Mouse (Mus musculus): ENCODE data around the gene Nars2. TPM values are rescaled to one million over a fixed set of nuclear protein-coding genes. Genes with fewer than 3 reads are reported as not detected.

Gene Nars2
- total RNA-seq, 2 experiments from 2014 or later, result 10.7 to 11.9 TPM

DNA sequence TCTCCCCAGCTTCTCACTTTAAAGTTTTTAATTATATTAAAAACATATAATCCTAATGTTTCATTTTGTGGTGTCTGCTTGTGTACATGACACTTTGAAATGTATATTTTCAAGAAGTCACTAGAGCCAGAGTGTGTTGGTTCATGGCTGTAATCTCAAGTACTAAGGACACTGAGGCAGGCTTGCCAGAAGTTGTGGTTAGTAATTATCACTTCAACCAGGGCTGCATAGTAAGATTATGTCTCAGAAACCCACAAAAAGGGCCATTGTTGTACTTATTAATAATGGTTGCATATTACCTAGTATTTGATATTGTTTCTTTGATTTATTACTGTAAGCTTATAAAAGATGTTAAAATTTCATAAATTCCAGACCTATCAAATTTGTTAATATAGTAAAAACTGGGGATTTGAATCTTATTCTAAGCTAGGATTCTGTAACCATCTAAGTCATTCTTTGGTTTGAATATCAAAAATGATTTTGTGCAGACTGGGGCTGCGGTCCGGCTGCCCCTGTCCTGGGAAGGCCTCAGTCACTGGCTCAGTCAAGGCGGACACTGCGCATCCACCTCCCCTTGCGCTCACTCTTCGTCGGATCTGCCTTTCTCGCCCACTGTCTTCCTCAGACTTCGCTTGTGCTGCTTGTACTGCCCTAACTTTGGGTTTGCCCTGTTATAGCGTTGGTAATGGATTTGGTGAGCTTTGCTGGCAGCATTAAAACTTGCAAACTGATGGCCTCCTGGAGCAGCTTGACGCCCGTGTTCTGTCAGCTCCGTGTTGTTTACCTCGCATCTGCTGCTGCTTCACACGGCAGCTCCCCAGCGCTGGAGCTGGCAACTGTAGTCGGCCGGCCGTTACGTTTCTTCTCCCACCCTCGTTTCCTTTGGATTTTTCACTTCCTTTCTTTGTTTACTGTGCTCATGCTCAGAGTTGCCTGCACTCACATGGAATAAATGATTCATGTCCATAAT lies 20.0 kb downstream of the Nars2 start:
- no peak for DNase-seq

DNA sequence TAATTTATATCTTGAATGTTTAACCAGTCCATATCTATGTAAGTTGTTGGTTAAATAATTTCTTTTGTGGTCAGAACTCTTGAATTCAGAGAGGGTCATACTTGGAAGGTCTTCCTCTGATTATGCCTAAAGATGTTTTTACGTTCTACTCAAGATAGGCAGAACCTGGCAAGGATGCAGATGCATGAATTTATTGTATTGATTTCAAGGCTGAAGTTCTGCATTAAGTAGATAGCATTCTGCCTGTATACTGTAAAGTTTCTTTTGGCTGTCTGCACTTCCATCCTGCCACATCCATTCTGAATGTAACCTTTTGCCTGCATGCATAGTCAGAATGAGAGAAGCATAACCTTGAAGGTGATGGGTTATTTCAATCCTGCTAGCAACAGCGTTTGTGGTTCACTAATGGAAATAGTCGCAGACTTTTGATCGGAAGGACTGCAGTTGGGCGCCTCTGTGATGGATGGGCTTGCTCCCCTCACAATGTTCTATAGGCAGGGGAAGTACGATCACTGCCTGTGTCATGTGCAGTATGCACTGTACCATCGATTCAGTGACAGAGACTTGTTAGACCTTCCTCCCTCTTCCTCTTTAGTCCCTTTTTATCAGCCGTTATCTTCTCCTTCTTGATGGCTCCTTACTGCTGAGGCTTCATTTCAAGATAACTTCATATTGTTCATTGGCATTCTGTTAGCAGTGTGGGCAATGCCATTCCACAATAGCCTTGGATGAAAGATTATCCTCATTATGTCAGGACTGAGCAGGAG lies 21.0 kb downstream of the Nars2 start:
- no peak for DNase-seq

GRCm38 (mm10) chr7:96975914-96976313 lies 24.6 kb downstream of the Nars2 start:
- DNase-seq, result no peak

- DNase-seq, result no peak
These were observed 25.9 kb downstream of the Nars2 start for GRCm38 (mm10) chr7:96977209-96977608.

- DNase-seq, result no peak
These were observed 30.1 kb downstream of the Nars2 start for GRCm38 (mm10) chr7:96981366-96981765.

DNA sequence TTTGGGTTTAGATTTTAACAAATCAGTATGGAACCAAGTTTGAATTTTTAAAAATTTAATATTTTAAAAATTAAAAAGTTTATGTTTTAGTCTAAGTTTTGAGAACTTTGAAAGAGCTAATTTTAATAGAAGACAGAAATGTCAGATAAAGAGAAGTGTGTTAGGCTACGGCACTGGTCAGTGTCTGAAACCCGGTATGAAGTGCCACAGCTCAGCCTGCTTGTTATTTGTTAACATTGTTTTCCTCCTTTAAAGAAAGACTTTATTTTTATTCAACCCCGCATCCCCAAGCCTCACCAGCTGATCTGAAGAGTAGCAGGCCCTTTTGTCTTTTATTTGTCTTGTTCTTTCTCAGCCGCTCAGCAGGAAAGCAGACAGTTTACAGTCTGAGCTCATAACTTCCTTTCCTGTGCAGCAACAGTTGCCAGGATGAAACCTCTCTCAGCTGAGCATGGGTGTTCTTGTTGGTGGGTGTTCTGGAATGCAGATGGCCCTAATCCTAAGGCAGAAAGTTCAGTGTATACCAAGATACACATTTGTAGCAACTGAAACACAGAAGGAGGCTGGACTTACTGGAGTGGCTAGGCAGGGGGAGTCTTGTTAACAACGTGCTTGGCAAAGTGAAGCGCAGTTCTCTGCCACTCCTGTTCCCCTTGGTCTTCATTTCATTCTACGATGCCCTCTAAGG lies 32.5 kb downstream of the Nars2 start:
- DNase-seq, result no peak

- DNase-seq, result no peak
These were observed 34.5 kb downstream of the Nars2 start for GRCm38 (mm10) chr7:96985798-96986197.

DNA sequence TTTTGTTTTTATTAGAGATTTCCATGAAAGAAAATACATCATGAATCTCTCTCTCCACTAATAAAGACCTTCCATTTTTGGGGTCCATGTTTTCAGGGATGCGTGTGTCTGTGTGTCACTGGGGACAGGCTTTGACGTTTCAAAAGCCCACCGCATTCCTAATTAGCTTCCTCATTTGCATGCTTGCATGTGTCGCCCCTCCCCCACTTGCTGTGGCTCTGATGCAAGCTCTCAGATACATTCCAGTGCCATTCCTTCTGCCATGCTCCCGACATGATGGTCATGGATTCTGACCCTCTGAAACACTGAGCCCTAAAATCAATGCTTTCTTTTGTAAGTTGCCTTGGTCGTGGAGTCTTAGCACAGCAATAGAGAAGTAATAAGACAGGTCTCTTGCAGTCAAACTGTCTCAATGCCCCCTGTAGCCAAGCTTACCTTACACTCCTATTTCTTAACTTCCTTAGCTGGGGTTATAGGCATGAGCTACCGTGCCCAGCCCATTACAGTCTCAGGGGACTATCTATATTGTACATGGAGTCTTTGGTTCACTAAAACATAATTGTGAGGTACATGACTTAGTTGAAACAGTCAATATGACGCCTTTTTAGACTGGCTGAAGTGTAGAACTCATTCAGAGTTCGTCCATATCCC lies 35.6 kb downstream of the Nars2 start:
- DNase-seq, result no peak

DNA sequence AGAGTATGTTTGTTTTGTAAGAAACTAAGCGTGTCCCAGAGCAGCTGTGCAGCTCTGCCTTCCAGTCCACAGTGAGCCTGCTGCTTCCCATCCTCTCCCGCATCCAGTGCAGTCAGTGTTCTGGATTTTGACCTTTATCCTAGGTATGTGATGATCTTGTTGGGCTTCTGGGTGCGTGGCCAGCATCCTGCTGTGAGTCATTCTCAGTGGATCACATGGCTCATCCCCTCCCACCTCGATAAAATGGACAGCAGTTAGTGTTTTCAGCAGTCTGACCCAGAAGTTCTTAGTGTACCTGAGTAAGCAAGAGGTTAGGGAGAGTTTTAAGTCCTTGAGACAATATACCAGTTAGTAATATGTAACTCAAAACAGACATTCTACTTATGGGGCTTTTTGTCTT lies 36.4 kb downstream of the Nars2 start:
- no peak for DNase-seq

DNA sequence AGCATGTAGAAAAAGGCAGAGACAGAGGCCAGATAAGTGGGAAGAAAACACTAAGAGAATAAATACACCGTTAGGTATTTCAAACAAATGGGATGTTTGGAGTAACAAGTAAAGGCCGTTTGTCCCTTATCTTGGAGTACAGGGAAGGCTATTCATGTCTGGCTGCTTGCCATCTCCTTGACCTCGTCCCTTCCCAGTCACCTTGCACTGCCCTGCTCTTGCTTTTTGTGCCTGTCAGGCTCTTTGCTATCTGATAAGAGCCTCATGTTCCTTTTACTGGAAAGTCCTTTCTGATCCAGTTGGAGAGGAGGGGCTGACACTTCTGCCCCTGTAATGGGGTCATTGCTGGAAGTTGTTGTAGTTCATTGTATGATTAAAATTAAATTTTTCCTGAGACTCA lies 61.7 kb downstream of the Nars2 start:
- DNase-seq, result no peak

GRCm38 (mm10) chr7:97018005-97018404 lies 66.7 kb downstream of the Nars2 start:
- no peak for DNase-seq

DNA sequence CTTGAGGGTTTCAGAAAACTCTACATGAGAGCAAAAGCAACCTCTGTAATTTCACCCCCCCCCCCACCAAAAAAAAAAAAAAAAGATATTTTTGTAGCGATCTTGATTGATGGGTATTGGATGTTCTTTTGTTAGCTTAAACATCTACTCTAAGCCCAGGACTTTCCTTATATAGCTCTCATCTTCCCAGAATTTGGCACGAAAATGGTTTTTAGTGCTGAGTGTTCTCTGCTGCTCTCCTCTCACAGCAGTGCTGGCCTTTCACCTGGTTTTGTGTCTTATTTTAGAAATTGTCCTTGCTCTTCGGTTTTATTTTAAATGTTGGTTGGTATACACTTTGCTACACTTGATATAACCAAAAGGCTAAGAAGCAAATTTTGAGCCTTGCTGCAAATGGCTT lies 67.1 kb downstream of the Nars2 start:
- no peak for DNase-seq

- no peak for DNase-seq
These were observed 68.0 kb downstream of the Nars2 start for GRCm38 (mm10) chr7:97019303-97019702.

- no peak for DNase-seq
These were observed 75.6 kb downstream of the Nars2 start for GRCm38 (mm10) chr7:97026772-97027358.

GRCm38 (mm10) chr7:97029151-97029550 lies 77.8 kb downstream of the Nars2 start:
- DNase-seq, result no peak

DNA sequence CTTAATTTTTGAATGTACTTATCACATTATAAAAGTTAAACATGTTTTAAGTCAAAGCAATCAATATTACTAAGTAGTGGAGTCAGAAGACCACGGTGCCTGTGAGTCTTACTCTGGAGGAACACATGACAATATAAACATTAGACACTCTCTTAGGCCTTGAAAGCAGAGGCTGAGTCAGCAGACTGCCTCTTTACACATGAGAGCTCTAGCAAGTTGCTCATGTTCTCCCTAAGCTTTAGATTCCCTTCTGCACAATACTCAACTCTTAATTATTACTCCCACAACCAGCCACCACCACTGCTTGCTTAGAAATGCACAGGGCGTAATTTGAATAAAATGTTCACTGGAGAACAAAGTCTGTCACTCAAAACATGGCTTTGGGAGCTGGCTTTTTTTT lies 81.1 kb downstream of the Nars2 start:
- DNase-seq, result no peak

DNA sequence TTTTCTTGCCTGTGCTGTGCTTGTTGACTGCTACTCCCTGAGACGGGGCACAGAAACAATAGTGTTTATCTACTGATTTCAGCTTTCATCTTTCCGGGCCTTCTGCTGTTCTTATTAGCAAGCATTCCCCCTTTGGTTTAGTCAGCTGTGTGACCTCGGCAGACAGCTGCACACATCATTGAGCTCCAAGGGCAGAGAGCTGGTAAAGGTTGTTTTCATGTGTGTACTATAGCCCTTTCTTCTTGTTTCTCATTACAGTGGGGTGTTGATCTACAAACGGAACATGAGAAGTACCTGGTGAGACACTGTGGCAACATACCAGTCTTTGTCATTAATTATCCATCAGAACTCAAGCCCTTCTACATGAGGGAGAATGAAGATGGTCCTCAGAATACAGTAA lies 88.3 kb downstream of the Nars2 start:
- no peak for DNase-seq

DNA sequence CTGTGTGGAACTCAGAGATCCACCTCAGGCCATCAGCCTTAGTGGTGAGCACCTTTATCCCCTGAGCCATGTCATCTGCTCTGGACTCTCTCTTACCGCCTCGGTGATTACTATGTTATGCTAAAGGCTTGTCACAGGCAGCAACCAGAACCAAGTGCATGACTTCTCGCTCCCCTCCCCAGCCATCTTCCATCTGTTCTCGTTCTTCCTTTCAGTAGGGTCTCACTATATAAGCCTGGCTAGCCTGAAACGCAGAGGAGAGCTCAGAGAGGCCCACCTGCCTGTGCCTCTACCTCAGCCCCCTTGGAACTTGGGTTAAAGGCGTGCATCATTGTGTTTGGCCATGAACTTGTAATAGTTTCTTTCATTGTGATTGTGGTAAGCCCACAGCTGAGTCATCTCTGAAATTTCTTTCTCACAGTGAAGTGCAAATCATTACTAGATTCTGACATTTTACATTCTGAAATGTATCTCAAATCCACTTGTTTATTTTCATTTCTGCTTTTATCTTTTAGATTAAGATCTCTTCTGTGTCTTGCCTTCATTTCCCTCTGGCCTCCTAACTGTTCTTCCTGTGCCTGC lies 90.7 kb downstream of the Nars2 start:
- no peak for DNase-seq

DNA sequence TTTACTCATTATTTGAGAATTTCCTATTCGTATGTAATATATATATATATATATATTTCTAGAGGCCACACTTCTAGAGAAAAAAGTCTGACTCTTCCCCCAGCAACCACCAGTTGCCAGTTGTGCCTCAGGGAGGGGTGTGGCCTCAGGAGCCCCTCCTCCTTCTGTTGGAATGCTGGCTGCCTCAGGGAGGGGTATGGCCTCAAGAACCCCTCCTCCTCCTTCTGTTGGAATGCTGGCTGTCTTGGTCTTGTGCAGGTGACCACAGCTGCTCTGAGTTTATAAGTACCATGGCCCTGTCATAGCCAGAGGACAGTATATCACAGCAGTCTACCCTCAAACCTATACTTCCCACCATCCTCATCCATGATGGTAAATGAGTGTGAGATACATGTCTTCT lies 91.7 kb downstream of the Nars2 start:
- no peak for DNase-seq

DNA sequence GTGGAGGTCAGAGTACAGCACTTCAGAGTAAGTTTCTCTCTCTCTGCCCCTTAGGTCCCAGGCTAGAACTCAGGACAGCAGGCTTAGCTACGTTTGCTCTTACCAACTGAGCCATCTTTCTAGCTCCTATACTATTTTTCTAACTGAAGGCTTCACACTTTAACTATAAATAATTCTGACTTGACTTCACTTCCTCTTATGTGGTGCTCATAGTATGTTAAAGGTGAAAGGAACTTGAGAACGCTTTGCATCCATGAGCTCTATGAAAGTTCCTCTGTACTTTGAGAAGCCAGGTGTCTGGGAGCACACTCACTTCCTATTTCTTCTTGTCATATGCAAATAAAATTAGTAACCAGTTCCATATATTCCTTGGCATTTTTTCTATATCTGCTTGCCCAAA lies 109.7 kb downstream of the Nars2 start:
- no peak for DNase-seq

GRCm38 (mm10) chr7:97071512-97071911 lies 120.2 kb downstream of the Nars2 start:
- DNase-seq, result no peak

All from gastrocnemius, postnatal 10 days (tissue).